Mouse (Mus musculus) kidney, adult 11 months (tissue): ENCODE measurements around the gene Lrrc4.

Experiments used
- DNase-seq: peaks from one replicate; pipeline ENCODE4 v3.0.0; 2022

The Lrrc4 gene

GRCm38 (mm10) chr6:28762132-28762775 is 69.3 kb downstream of the Lrrc4 start:
- DNase-seq: no peak

GRCm38 (mm10) chr6:28761728-28762127 is 69.8 kb downstream of the Lrrc4 start:
- DNase-seq: no peak

GRCm38 (mm10) chr6:28758293-28758692 is 73.3 kb downstream of the Lrrc4 start:
- peak; percentile 53 for DNase-seq

GRCm38 (mm10) chr6:28756306-28757018 is 75.1 kb downstream of the Lrrc4 start:
- no peak for DNase-seq

- no peak for DNase-seq
These were observed 77.2 kb downstream of the Lrrc4 start for GRCm38 (mm10) chr6:28754127-28754898.

GRCm38 (mm10) chr6:28753681-28754080 is 77.9 kb downstream of the Lrrc4 start:
- DNase-seq: no peak

GRCm38 (mm10) chr6:28753217-28753616 is 78.3 kb downstream of the Lrrc4 start:
- DNase-seq: no peak

- DNase-seq: no peak
These were observed 80.4 kb downstream of the Lrrc4 start for GRCm38 (mm10) chr6:28751186-28751585.

- DNase-seq: no peak
These were observed 82.3 kb downstream of the Lrrc4 start for GRCm38 (mm10) chr6:28749224-28749623.

- DNase-seq: peak; percentile 43
These were observed 83.4 kb downstream of the Lrrc4 start for GRCm38 (mm10) chr6:28747931-28748670.

- DNase-seq: no peak
These were observed 84.5 kb downstream of the Lrrc4 start for GRCm38 (mm10) chr6:28747025-28747424.

GRCm38 (mm10) chr6:28745864-28746263 is 85.7 kb downstream of the Lrrc4 start:
- no peak for DNase-seq

GRCm38 (mm10) chr6:28743586-28743985 is 88.0 kb downstream of the Lrrc4 start:
- DNase-seq: no peak

- DNase-seq: no peak
These were observed 93.9 kb downstream of the Lrrc4 start for GRCm38 (mm10) chr6:28737601-28738000.

GRCm38 (mm10) chr6:28736665-28737064 is 94.9 kb downstream of the Lrrc4 start:
- no peak for DNase-seq

- no peak for DNase-seq
These were observed 96.4 kb downstream of the Lrrc4 start for GRCm38 (mm10) chr6:28735116-28735515.

- DNase-seq: no peak
These were observed 97.5 kb downstream of the Lrrc4 start for GRCm38 (mm10) chr6:28733884-28734647.

GRCm38 (mm10) chr6:28731246-28731645 is 100.3 kb downstream of the Lrrc4 start:
- DNase-seq: peak; percentile 12

GRCm38 (mm10) chr6:28729649-28730048 is 101.9 kb downstream of the Lrrc4 start:
- no peak for DNase-seq

GRCm38 (mm10) chr6:28729236-28729635 is 102.3 kb downstream of the Lrrc4 start:
- DNase-seq: no peak

- no peak for DNase-seq
These were observed 106.8 kb downstream of the Lrrc4 start for GRCm38 (mm10) chr6:28724776-28725175.

- no peak for DNase-seq
These were observed 108.5 kb downstream of the Lrrc4 start for GRCm38 (mm10) chr6:28723059-28723458.
